In genomic region chr5:74747476-74747875, GRCm38 (mm10) we compare ENCODE assay signal across 30 mouse cellular contexts. TPM values are rescaled to one million over a fixed set of nuclear protein-coding genes. Genes with fewer than 3 reads are reported as not detected.
"Had no signal": no experiment of that assay in that cellular context is flagged by ENCODE, and none has a peak within 500 bp of the region (broad histone marks: within the 10 kb centered on the region; RNA-seq: fewer than 3 reads in every experiment).

No protein-coding gene starts in this region.

- H3K4me1 ChIP-seq: limb, embryonic 10.5 days; limb, embryonic 12.5 days; limb, embryonic 13.5 days; limb, embryonic 15.5 days; liver, embryonic 12.5 days; liver, embryonic 13.5 days; liver, embryonic 15.5 days; lung, embryonic 15.5 days; megakaryocyte, embryonic 14.5 days; midbrain, embryonic 10.5 days; midbrain, embryonic 12.5 days; midbrain, embryonic 13.5 days; midbrain, embryonic 15.5 days; neural tube, embryonic 12.5 days had no signal

- H3K27ac ChIP-seq: left cerebral cortex, adult 2 months; limb, embryonic 10.5 days; limb, embryonic 12.5 days; limb, embryonic 13.5 days; limb, embryonic 15.5 days; liver, embryonic 12.5 days; liver, embryonic 13.5 days; liver, embryonic 14.5 days; liver, embryonic 15.5 days; lung, embryonic 15.5 days; macrophage; midbrain, embryonic 10.5 days; midbrain, embryonic 12.5 days; midbrain, embryonic 13.5 days; midbrain, embryonic 15.5 days; neural tube, embryonic 12.5 days had no signal

- H3K36me3 ChIP-seq: limb, embryonic 10.5 days; limb, embryonic 12.5 days; limb, embryonic 13.5 days; limb, embryonic 15.5 days; liver, embryonic 12.5 days; liver, embryonic 13.5 days; liver, embryonic 15.5 days; lung, embryonic 15.5 days; midbrain, embryonic 10.5 days; midbrain, embryonic 12.5 days; midbrain, embryonic 13.5 days; midbrain, embryonic 15.5 days; neural tube, embryonic 12.5 days had no signal

- H3K4me2 ChIP-seq: limb, embryonic 12.5 days; limb, embryonic 13.5 days; limb, embryonic 15.5 days; liver, embryonic 11.5 days; liver, embryonic 12.5 days; liver, embryonic 13.5 days; liver, embryonic 15.5 days; lung, embryonic 14.5 days; lung, embryonic 15.5 days; midbrain, embryonic 11.5 days; midbrain, embryonic 12.5 days; midbrain, embryonic 13.5 days; midbrain, embryonic 15.5 days; neural tube, embryonic 12.5 days had no signal

- H3K4me3 ChIP-seq: left cerebral cortex, adult 2 months; limb, embryonic 10.5 days; limb, embryonic 12.5 days; limb, embryonic 13.5 days; limb, embryonic 15.5 days; liver, embryonic 12.5 days; liver, embryonic 13.5 days; liver, embryonic 15.5 days; lung, embryonic 15.5 days; megakaryocyte, embryonic 14.5 days; midbrain, embryonic 10.5 days; midbrain, embryonic 12.5 days; midbrain, embryonic 13.5 days; midbrain, embryonic 15.5 days; myocyte; neural tube, embryonic 12.5 days had no signal

- H3K9me3 ChIP-seq: limb, embryonic 10.5 days; limb, embryonic 12.5 days; limb, embryonic 13.5 days; limb, embryonic 15.5 days; liver, embryonic 12.5 days; liver, embryonic 13.5 days; liver, embryonic 15.5 days; lung, embryonic 15.5 days; midbrain, embryonic 10.5 days; midbrain, embryonic 12.5 days; midbrain, embryonic 15.5 days; neural tube, embryonic 12.5 days had no signal

- ATAC-seq: liver, embryonic 12.5 days; liver, postnatal 0 days; midbrain, embryonic 13.5 days; midbrain, embryonic 15.5 days; midbrain, embryonic 16.5 days had no signal

- DNase-seq: left cerebral cortex, postnatal 4 days; liver; liver, embryonic 13.5 days; liver, postnatal 0 days; lung, adult 18-20 months; lung, embryonic 14.5 days; lung, postnatal 10 days; lung, postnatal 14 days; lung, postnatal 4 days; midbrain, embryonic 14.5 days had no signal

- H3K27me3 ChIP-seq: limb, embryonic 12.5 days; limb, embryonic 13.5 days; limb, embryonic 15.5 days; liver, embryonic 12.5 days; liver, embryonic 13.5 days; liver, embryonic 15.5 days; lung, embryonic 15.5 days; megakaryocyte, embryonic 14.5 days; midbrain, embryonic 12.5 days; midbrain, embryonic 13.5 days; midbrain, embryonic 15.5 days; neural tube, embryonic 12.5 days had no signal

- H3K9ac ChIP-seq: limb, embryonic 12.5 days; limb, embryonic 13.5 days; limb, embryonic 15.5 days; liver, embryonic 12.5 days; liver, embryonic 13.5 days; liver, embryonic 14.5 days; liver, embryonic 15.5 days; liver, postnatal 0 days; lung, embryonic 14.5 days; lung, embryonic 15.5 days; midbrain, embryonic 12.5 days; midbrain, embryonic 13.5 days; midbrain, embryonic 15.5 days; neural tube, embryonic 12.5 days had no signal

RNA-seq across cellular contexts. Expression of gene Lnx1, which starts 44.8 kb away (rescaled TPM):
- polyA plus RNA-seq: liver, embryonic 15.5 days; macrophage had no signal
